Mouse (Mus musculus): Measurements from ENCODE around the gene Aqp6. TPM values are rescaled to one million over a fixed set of nuclear protein-coding genes. Genes with fewer than 3 reads are reported as not detected.

The Aqp6 gene
- total RNA-seq, 1 experiment from 2014 or later = not detected

- no peak for DNase-seq
Observed at GRCm38 (mm10) chr15:99648326-99648725, 47.1 kb downstream of the Aqp6 start.

DNA sequence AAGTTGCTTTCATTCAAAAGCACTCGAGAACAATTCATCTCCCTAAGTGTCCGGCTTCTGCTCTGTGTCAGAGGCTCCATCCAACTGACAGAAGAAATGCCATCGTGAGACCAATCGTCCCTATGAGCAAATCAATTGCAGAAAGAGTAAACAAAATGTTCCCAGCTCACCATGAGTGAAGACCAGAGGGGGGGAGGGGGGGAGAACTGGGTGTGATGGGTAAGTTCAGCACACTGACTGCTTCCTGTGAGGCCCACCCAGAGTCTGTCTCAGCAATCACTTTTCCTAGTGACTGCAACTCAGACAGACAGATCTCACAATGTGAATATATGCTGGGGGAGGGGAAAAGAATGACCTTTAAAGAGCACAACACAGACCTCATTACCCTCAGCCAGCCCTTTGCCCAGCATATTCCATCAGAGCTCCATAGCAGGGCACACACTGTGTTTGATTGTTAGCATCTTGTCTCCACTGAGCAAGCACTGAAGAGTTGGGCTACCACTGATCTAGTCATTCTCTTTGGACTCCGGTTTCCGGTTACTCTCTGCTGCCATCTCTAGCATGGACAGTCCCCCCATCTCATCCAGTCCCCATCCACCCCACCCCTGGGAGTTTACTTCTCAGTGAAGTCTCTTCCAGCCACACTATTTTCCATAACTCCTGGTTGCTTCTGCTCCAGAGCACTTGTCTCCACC, 48.0 kb downstream of the Aqp6 start:
- no peak for DNase-seq

- DNase-seq = no peak
Observed at GRCm38 (mm10) chr15:99650304-99650703, 49.1 kb downstream of the Aqp6 start.

GRCm38 (mm10) chr15:99651163-99651872, 50.1 kb downstream of the Aqp6 start, which contains the start of gene Racgap1:
TSS of gene Racgap1 (minus strand) at chr15:99651656.
- peak; percentile 95 for DNase-seq

- no peak for DNase-seq
Observed at GRCm38 (mm10) chr15:99651984-99652872, 51.0 kb downstream of the Aqp6 start.

- no peak for DNase-seq
Observed at GRCm38 (mm10) chr15:99653291-99653690, 52.1 kb downstream of the Aqp6 start.

DNA sequence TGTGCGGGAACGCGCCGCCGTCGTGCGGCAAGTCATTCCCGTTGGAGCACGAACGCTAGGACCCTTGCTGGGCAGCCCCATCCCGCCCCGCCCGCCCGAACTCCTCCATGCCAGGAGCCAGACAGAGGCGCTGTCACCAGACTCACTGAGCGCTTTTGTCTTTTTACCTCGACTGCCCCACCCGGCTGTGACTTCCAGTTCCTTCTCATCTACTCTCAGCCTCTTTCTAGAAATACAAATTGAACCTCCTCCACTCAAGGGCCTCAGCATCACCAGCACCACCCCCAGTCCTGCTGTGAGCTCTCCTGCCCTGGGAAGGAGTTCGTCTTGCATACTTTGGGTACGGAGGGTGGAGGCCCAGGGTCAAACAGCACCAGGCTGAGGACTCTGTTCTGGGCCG, 52.7 kb downstream of the Aqp6 start:
- no peak for DNase-seq

Other genes with a start within 250 kb of the Aqp6 start
- 16.4 and 24.1 TPM in 2 replicates for gene Fmnl3, start 230.9 kb upstream of the Aqp6 start, total RNA-seq (2021)
- 719 and 813 TPM in 2 replicates for gene Tmbim6, start 208.5 kb upstream of the Aqp6 start, total RNA-seq (2021)
- 40.6 and 42.1 TPM in 2 replicates for gene Nckap5l, start 143.7 kb upstream of the Aqp6 start, total RNA-seq (2021)
- 6.2 and 7.7 TPM in 2 replicates for gene Bcdin3d, start 126.7 kb upstream of the Aqp6 start, total RNA-seq (2021)
- 24.3 TPM in 2 replicates for gene Faim2, start 73.2 kb upstream of the Aqp6 start, total RNA-seq (2021)
- gene Aqp2, start 22.3 kb upstream of the Aqp6 start, total RNA-seq (2021) = 0.82 TPM in 1 of 2 replicates, not detected in the other
- 1.9 and 3.3 TPM in 2 replicates for gene Aqp5, start 10.6 kb upstream of the Aqp6 start, total RNA-seq (2021)
- gene Racgap1, start 50.3 kb downstream of the Aqp6 start, total RNA-seq (2021) = 13.4 and 13.6 TPM in 2 replicates
- 0.33 and 0.49 TPM in 2 replicates for gene Asic1, start 69.0 kb downstream of the Aqp6 start, total RNA-seq (2021)
- gene Smarcd1, start 100.7 kb downstream of the Aqp6 start, total RNA-seq (2021) = 51.9 and 63.6 TPM in 2 replicates
- gene Gm17349, start 104.1 kb downstream of the Aqp6 start, total RNA-seq (2021) = 30.4 and 43.7 TPM in 2 replicates
- gene Gpd1, start 116.1 kb downstream of the Aqp6 start, total RNA-seq (2021) = 639 and 861 TPM in 2 replicates
- gene Cox14, start 124.2 kb downstream of the Aqp6 start, total RNA-seq (2021) = 217 and 256 TPM in 2 replicates
- gene Cers5, start 171.5 kb downstream of the Aqp6 start, total RNA-seq (2021) = 47.5 and 61.7 TPM in 2 replicates

All from adrenal gland, postnatal 25 days (tissue).